Mouse (Mus musculus): ENCODE measurements around the gene Tardbp. TPM values are rescaled to one million over a fixed set of nuclear protein-coding genes. Genes with fewer than 3 reads are reported as not detected.

Gene Tardbp
- polyA plus RNA-seq, 1 experiment from 2014 or later: 302 TPM

DNA sequence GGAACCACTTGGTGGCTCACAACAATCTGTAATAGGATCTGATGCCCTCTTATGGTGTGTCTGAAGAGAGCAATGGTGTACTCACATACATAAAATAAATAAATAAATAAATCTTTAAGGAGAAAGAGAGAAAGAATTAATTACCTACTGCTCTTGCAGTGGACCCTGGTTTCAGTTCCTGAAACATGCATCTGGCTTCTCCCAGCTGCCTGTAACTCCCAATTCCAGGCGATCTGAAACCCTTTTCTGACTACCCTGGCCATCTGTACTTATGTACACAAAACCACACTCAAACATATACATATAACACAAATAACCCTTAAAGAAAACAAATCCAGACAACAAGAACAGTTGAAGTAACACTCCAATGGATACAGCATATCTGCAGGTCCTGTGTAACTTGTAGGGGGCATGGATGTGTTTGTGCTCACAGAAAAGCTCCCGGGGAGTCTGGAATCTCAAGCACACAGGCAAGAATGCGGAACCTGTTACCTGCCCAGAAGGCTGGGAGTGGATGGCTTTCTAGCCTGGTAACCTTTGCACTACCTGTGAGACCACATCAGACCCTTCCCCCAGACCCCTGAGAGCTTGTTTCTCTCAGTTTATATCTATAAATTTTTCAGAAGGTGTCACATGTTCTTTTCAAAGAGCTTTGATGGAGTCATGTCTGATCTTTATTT is 5.3 kb upstream of the Tardbp start:
- Histone ChIP-seq H3K27me3 (ENCODE audit: insufficient read depth, poor library complexity, severe bottlenecking) (no peaks in the 10 kb centered on the region), H3K36me3 (no peaks in the 10 kb centered on the region), H3K4me3 (no peak overlapping the region), H3K9me3 (no peaks in the 10 kb centered on the region), H3K27ac (no peak overlapping the region), H3K4me1 (replicated peaks) (peaks cover 4% of the 10 kb centered on the region)
- 74% methylated on average over 3 of the region's 3 CpGs for WGBS
- DNase-seq (ENCODE audit: low spot score): no peak

DNA sequence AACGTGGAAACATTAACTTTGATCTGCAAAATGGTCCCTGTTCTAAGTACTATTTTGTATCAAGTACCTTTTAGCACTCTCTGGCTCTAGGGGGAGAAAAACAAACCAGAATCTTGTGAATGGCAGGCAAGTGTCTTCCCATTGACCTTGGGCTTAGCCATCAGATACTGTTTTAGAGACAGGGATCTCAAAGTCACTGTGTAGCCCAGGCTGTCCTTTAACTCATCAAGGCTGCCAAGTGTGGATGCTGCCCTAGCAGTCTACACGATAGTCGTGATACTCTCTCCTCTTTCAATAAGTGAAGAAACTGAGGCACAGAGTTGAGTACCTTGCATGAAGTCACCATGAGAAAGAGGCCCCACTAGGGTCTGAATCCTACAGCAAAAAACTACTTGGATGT is 427 bp upstream of the Tardbp start:
- 64% methylated on average over 3 of the region's 3 CpGs for WGBS
- Histone ChIP-seq H3K27ac (peak overlapping the region; percentile 100), H3K4me1 (replicated peaks) (peaks cover 28% of the 10 kb centered on the region), H3K27me3 (ENCODE audit: insufficient read depth, poor library complexity, severe bottlenecking) (no peaks in the 10 kb centered on the region), H3K36me3 (peaks cover 30% of the 10 kb centered on the region), H3K4me3 (peak overlapping the region; percentile 100), H3K9me3 (no peaks in the 10 kb centered on the region)
- DNase-seq (ENCODE audit: low spot score): no peak

DNA sequence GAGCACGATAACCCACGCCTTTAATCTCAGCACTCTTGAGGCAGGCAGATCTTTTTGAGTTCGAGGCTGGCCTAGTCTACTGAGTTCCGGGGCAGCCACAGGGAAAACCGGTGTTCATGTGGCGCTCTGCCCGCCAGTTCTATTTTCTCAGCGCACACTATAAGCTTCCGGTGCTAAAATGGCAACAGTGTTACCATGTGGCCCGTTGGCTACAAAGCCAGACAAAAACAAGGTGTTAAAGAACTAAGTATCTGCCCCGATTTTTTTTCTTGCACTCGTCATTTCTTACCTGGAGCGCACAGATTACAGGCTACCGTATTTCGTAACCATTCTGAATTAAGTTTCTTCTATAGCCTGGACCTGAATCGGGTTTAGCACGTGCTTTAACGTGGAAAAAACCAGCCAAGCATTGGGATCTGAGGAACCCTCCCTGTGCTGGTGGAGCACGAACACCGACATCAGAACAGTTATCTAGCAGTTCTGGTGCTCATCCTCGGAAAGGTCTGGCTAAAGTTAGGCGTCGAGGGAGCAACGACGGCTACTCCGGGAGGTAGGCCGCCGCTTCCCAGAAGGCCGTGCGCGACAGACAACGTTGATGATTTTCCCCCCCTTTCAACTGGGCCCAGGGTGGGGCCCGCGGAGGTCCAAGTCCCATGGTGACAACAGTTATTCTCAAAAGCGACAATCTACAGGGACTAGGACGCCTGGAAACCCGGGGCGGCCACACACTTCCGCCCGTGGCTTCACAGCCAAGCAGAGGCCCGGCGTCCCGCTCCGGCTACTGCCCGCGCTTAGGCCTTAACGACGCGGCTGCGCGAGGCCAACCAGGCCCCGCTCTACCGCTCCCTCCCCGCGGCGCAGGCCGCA is 830 bp downstream of the Tardbp start:
- Histone ChIP-seq H3K36me3 (peaks cover 43% of the 10 kb centered on the region), H3K27ac (peak overlapping the region; percentile 100), H3K9me3 (no peaks in the 10 kb centered on the region), H3K4me3 (peak overlapping the region; percentile 100), H3K4me1 (replicated peaks) (peaks cover 28% of the 10 kb centered on the region), H3K27me3 (ENCODE audit: insufficient read depth, poor library complexity, severe bottlenecking) (no peaks in the 10 kb centered on the region)
- WGBS: 1% methylated on average over 57 of the region's 57 CpGs
- peak; percentile 39 for DNase-seq (ENCODE audit: low spot score)

DNA sequence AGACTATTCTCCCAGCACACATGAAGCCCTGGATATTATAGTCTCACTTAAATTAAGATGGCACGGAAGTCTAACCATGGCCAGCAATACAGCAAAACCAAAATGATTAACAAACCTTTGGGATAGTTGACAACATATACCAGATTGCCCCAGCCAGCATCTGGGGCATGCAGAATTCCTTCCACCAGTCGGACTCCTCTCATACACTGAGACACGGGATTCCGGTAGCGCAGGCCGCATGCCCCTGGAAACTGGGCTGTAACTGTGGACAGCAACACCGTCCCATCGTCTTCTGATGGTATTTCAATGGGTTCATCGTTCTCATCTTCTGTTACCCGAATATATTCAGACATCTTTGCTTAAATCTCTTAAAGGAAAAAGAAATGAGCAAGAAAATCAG is 1.8 kb downstream of the Tardbp start:
- Histone ChIP-seq H3K27me3 (ENCODE audit: insufficient read depth, poor library complexity, severe bottlenecking) (no peaks in the 10 kb centered on the region), H3K27ac (no peak overlapping the region), H3K4me3 (peak overlapping the region; percentile 100), H3K4me1 (replicated peaks) (peaks cover 28% of the 10 kb centered on the region), H3K36me3 (peaks cover 53% of the 10 kb centered on the region), H3K9me3 (no peaks in the 10 kb centered on the region)
- 87% methylated on average over 10 of the region's 10 CpGs for WGBS
- DNase-seq (ENCODE audit: low spot score): no peak

DNA sequence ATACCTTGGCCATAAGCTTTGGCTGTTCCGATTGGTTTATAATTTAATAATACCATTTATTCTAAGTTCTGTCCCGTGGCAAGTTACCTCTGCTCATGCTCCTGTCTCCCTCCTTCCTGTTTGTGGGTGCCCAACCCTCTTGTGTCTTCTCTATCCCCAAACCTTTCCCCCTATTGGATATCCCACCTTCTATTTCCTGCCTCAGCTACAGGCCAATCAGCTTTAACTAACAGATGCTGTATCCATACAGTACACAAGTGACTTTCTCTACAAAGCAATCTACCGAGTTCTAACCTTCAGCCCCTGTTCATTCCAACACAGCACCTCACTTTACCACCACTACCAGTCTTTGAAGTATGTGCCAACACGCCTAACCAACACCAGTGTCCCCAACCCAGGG is 3.2 kb downstream of the Tardbp start:
- Histone ChIP-seq H3K27me3 (ENCODE audit: insufficient read depth, poor library complexity, severe bottlenecking) (no peaks in the 10 kb centered on the region), H3K4me3 (peak overlapping the region; percentile 24), H3K4me1 (replicated peaks) (peaks cover 28% of the 10 kb centered on the region), H3K9me3 (no peaks in the 10 kb centered on the region), H3K36me3 (peaks cover 67% of the 10 kb centered on the region), H3K27ac (no peak overlapping the region)
- 90% methylated on average over 4 of the region's 4 CpGs for WGBS
- DNase-seq (ENCODE audit: low spot score): no peak

DNA sequence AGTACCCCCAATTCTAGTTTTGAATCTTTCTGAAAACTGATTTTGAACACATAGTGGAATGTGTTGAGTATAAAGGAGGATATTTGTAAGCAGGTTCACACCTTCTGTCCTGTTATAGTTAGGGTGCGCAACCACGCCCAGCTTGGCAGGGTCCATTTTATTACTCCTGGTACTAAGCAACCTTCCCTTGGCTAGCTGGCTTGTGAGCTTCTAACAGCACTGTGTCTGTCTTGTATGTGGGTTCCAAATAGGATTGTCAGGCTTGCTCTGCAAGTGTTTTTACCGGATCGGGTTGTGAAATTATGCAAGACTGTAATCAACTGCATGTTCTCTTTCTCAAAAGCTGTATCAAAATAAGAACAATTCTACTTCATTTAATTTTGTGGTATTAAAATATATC is 4.3 kb downstream of the Tardbp start:
- Histone ChIP-seq H3K9me3 (no peaks in the 10 kb centered on the region), H3K27me3 (ENCODE audit: insufficient read depth, poor library complexity, severe bottlenecking) (no peaks in the 10 kb centered on the region), H3K27ac (no peak overlapping the region), H3K4me1 (replicated peaks) (peaks cover 28% of the 10 kb centered on the region), H3K36me3 (peaks cover 78% of the 10 kb centered on the region), H3K4me3 (no peak overlapping the region)
- DNase-seq (ENCODE audit: low spot score): no peak
- 93% methylated on average over 4 of the region's 4 CpGs for WGBS

DNA sequence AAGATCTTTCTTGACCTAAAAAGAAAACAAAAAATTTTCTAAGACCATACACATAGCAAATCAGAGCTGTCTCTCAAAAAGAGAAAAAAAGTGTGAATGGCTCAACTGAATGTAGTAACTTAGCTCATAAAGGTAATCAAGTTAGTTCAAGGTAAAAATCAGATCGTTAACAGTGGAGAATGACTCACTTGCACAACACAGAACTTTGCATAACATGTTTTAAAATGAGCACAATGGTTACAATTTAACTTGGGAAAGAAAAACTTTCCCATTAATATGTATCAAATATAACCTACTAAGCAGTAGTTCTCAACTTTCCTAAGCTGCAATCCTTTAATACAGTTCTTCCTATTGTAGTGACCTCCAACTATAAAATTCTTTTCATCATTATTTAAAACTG is 6.1 kb downstream of the Tardbp start:
- no peaks in the 10 kb centered on the region for H3K9me3 ChIP-seq
- peaks cover 18% of the 10 kb centered on the region for H3K4me1 ChIP-seq (replicated peaks)
- DNase-seq (ENCODE audit: low spot score): no peak
- 97% methylated on average over 1 of the region's 1 CpGs for WGBS
- H3K36me3 ChIP-seq: peaks cover 96% of the 10 kb centered on the region
- no peaks in the 10 kb centered on the region for H3K27me3 ChIP-seq (ENCODE audit: insufficient read depth, poor library complexity, severe bottlenecking)
- no peak overlapping the region for H3K27ac ChIP-seq
- H3K4me3 ChIP-seq: no peak overlapping the region

DNA sequence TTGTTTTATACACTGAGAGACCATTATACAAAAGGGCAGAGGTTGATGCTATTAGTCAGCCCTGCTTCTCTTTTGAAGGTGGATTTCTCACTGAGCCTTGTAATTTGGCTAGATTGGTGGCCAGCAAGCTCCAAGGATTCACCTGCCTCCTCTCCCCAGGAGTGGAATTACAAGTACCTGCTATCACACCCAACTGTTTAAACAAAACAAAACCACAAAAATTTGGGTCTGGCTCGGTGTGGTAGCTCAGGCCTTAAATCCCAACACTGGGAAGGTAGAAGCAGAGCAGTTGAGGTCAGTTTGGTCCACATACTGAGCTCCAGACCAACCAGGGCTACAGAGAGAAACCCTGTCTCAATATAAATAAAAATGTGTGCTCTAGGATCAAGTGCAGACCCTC is 7.0 kb downstream of the Tardbp start:
- Histone ChIP-seq H3K36me3 (peaks cover 100% of the 10 kb centered on the region), H3K27me3 (ENCODE audit: insufficient read depth, poor library complexity, severe bottlenecking) (no peaks in the 10 kb centered on the region)
- 90% methylated on average over 1 of the region's 1 CpGs for WGBS

DNA sequence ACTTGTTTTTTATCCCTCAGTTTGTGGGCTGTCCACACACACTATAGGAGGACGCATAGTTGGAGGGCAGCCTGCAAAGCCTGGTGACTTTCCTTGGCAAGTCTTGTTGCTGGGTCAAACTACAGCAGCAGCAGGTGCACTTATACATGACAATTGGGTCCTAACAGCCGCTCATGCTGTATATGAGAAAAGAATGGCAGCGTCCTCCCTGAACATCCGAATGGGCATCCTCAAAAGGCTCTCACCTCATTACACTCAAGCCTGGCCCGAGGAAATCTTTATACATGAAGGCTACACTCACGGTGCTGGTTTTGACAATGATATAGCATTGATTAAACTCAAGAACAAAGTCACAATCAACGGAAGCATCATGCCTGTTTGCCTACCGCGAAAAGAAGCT is 13.1 kb downstream of the Tardbp start:
- WGBS: 80% methylated on average over 9 of the region's 9 CpGs
- Histone ChIP-seq H3K36me3 (peaks cover 96% of the 10 kb centered on the region), H3K9me3 (no peaks in the 10 kb centered on the region), H3K4me3 (no peak overlapping the region), H3K27me3 (ENCODE audit: insufficient read depth, poor library complexity, severe bottlenecking) (no peaks in the 10 kb centered on the region), H3K27ac (no peak overlapping the region), H3K4me1 (replicated peaks) (no peaks in the 10 kb centered on the region)
- no peak for DNase-seq (ENCODE audit: low spot score)

More for the DNA sequence above, 7.0 kb downstream of the Tardbp start:
- Histone ChIP-seq H3K9me3 (no peaks in the 10 kb centered on the region), H3K4me1 (replicated peaks) (peaks cover 13% of the 10 kb centered on the region), H3K4me3 (no peak overlapping the region), H3K27ac (no peak overlapping the region)
- no peak for DNase-seq (ENCODE audit: low spot score)

DNA sequence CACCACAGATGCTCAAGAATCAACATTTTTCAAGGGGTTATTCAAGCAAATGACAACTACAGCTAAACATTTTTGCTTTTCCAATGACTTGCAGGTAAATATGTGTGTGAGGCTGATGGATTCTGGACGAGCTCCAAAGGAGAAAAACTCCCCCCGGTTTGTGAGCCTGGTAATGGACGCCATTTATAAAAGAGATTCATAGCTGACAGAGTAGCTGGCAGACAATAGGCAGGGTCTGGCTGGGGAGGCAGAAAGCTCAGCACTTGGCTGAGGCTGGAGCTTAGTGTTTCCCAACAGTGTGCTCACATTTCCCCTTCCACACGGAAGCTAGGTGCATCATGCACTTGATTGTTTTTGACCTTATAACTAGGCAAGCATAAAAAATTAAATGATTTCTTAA is 14.3 kb downstream of the Tardbp start:
- Histone ChIP-seq H3K36me3 (peaks cover 87% of the 10 kb centered on the region), H3K9me3 (no peaks in the 10 kb centered on the region), H3K4me1 (replicated peaks) (no peaks in the 10 kb centered on the region), H3K27ac (no peak overlapping the region), H3K27me3 (ENCODE audit: insufficient read depth, poor library complexity, severe bottlenecking) (no peaks in the 10 kb centered on the region), H3K4me3 (no peak overlapping the region)
- 80% methylated on average over 4 of the region's 4 CpGs for WGBS
- no peak for DNase-seq (ENCODE audit: low spot score)

DNA sequence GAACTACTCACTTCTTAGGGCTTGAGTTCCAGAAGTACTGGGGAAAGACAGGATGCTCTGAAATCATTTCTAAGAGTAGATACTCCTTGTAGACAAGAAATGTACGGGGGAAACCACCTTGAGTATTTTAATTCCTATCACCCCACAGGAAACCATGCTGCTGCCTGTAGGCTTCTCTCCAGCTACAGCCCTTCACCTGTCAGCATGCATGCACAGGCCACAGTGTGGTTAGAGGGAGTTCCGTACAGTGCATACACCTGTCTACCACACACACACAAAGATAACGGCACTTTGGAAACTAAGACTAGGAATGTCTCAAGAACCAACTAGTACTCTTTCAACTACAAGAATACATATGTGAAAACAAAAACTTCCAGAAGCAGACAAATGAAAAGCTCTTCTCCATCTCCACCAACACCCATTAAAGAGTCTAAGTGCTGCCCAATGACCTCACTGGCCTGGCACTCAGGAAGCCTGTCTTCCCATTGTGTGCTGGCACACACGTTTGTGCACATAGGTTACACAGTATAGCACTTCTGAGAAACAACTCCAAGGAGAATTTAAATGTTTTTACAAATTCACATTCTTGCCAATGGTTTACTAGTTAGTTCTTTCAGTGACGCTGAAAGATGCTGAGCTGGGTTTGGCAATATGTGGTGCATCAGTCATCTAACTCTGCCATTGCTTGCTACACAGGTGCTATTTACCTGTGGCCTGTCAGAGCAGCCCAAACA is 16.0 kb downstream of the Tardbp start:
- no peaks in the 10 kb centered on the region for H3K9me3 ChIP-seq
- 78% methylated on average over 5 of the region's 5 CpGs for WGBS
- no peak overlapping the region for H3K27ac ChIP-seq
- no peaks in the 10 kb centered on the region for H3K4me1 ChIP-seq (replicated peaks)
- H3K27me3 ChIP-seq (ENCODE audit: insufficient read depth, poor library complexity, severe bottlenecking): no peaks in the 10 kb centered on the region
- H3K36me3 ChIP-seq: peaks cover 76% of the 10 kb centered on the region
- no peak overlapping the region for H3K4me3 ChIP-seq
- no peak for DNase-seq (ENCODE audit: low spot score)

DNA sequence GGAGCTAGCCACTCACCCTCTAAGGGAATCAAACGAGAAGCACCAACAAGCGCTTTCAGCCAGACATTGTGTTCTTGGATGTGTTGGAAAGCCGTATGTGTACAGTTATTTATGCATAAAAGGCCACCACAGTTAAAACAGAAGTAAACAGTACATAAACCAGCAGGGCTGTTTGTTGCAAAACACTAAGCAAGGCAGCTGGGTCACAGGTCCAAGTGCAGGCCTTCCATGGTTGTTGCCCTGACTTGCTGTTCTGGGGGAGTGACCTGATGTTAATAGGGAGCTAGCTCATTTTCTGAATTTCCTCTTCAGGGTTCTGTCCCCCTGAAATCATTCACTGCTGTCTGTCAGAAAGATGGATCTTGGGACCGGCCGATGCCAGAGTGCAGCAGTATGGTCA is 17.0 kb downstream of the Tardbp start:
- H3K27ac ChIP-seq: no peak overlapping the region
- H3K36me3 ChIP-seq: peaks cover 66% of the 10 kb centered on the region
- no peaks in the 10 kb centered on the region for H3K27me3 ChIP-seq (ENCODE audit: insufficient read depth, poor library complexity, severe bottlenecking)
- 88% methylated on average over 5 of the region's 5 CpGs for WGBS
- H3K4me1 ChIP-seq (replicated peaks): no peaks in the 10 kb centered on the region
- no peaks in the 10 kb centered on the region for H3K9me3 ChIP-seq
- no peak for DNase-seq (ENCODE audit: low spot score)
- H3K4me3 ChIP-seq: no peak overlapping the region

DNA sequence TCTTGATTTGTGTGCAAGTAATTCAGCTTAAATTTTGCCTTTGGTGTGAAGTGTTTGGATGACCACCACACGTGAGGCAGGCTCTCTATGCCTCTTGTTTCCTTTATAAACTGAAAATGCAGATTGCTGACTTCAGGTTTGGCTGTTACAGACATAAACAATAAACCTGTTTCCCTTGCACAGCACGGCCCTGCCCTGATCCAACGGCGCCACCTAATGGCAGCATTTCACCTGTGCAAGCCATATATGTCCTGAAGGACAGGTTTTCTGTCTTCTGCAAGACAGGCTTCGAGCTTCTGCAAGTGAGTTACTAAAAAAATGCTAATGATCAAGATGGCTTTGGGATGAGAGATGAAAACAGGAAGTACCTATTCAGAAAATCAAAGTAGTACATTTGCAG is 19.1 kb downstream of the Tardbp start:
- no peaks in the 10 kb centered on the region for H3K27me3 ChIP-seq (ENCODE audit: insufficient read depth, poor library complexity, severe bottlenecking)
- no peaks in the 10 kb centered on the region for H3K9me3 ChIP-seq
- H3K4me1 ChIP-seq (replicated peaks): 0 out of 2 replicates have a peak, but pooled peaks cover 5% of the 10 kb centered on the region
- H3K4me3 ChIP-seq: no peak overlapping the region
- H3K36me3 ChIP-seq: peaks cover 46% of the 10 kb centered on the region
- WGBS: 29% methylated on average over 5 of the region's 5 CpGs
- no peak overlapping the region for H3K27ac ChIP-seq
- peak; percentile 48 for DNase-seq (ENCODE audit: low spot score)

Measured in hindbrain, embryonic 10.5 days (tissue).